Mouse (Mus musculus): Measurements from ENCODE around the gene Gpr45.

Gpr45 gene

DNA sequence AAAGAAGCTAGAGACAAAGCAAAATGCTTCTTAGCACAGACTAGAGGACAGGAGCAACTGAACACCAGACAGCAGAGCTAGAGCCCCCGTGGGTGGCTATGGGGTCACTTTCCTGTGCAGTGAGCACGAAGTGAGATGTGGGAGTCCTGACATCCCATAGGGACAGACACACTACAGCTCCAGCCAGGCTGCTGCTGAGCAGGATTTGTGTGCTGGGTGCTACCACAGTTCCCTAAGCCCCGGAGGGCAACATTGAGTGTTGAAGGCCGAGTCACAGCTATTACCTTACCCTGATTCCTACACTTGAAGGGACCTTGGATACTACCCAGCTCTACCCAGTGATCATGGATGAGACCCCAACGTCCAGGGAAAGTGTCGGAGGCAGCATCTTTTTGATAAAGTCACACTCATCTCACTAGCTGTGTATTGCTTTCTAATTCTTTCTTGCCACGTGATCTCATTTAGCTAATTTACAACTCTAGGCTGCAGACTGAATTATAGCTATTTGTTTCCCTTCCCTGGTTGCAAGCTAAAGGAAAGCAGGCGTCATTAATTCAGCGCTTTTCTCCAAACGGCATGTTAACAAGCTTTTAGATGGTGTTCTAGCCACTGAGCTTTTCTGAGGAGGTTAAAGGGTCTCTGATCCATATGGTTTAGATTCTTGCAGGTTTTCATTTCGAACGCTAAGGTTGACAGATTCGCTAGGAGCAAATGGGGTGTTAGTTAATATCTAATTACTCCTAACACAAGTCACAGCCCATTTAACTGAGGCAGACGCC is 92.7 kb downstream of the Gpr45 start:
- in situ Hi-C loops (cut with MboI; ENCODE audit: unreplicated experiment in 2 of 2), result no loop called here

DNA sequence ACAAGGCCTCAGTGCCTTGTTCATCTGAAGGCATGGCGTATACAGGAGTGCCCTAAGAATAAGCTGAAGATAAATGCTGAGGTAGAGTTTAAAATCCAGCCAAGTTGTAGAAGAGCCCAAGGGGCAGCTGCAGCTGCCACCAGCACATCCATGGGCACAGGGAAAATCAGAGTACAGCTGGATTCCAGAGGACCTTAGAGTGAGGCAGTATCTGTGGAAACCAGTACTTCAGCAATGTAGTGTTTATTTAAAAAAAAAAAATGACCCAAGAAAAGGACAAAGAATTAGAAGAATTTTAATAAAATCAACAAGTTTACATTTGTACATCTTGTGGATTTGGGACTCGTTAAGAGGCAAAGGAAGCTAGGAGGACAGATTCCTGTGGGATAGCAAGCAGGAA is 94.3 kb downstream of the Gpr45 start:
- in situ Hi-C loops (cut with MboI; ENCODE audit: unreplicated experiment in 2 of 2), result no loop called here

DNA sequence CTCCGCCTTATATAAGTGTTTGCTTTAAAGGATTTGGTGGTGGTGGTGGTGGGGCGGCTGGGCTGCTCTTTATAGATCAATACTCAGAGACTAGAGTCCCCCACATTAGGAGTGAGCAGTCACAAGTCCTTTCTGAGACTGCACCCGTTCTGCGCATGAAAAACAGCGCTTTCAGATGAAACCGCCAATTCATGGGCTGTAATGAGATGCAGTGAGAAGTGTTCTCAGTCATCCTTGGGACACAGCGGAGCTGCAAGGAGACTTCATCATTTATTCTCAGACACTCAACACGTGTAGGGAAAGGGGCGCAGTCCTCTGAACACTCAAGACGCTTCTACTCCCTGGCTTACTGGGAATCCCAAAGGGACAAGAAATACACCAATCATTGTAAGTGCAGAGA is 95.1 kb downstream of the Gpr45 start:
- in situ Hi-C loops (cut with MboI; ENCODE audit: unreplicated experiment in 2 of 2), result no loop called here

DNA sequence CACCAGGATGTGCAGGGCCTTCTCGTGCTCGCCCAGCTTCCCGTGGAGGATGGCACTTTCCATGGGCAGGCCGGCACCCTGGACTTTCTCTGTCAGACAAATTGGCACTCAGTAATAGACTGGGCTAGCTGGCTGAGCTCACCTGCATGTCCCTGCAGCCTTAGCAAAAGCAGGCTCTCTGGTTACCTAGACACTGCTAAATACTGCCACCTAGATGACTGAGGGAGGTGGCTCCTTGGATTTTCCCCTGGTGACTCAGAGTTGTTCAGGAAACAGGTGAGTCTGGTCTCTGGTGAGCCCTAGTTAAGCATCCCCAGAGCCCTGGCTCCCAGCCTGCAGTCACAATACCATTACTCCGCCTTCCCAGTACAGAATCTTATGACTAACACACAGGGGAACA is 99.2 kb downstream of the Gpr45 start:
- in situ Hi-C loops (cut with MboI; ENCODE audit: unreplicated experiment in 2 of 2), result no loop called here

GRCm38 (mm10) chr1:43065615-43066310 is 113.1 kb downstream of the Gpr45 start:
- in situ Hi-C loops (cut with MboI; ENCODE audit: unreplicated experiment in 2 of 2), result loop anchor here in 1 of 2 experiments (5.0 kb wide), 1 partner anchor 153 kb away; no protein-coding TSS in a partner anchor

GRCm38 (mm10) chr1:43066573-43066972 is 113.9 kb downstream of the Gpr45 start:
- in situ Hi-C loops (cut with MboI; ENCODE audit: unreplicated experiment in 2 of 2), result loop anchor here in 1 of 2 experiments (5.0 kb wide), 1 partner anchor 154 kb away; no protein-coding TSS in a partner anchor

- in situ Hi-C loops (cut with MboI; ENCODE audit: unreplicated experiment in 2 of 2), result loop anchor here in 1 of 2 experiments (5.0 kb wide), 1 partner anchor 155 kb away; no protein-coding TSS in a partner anchor
Measured at GRCm38 (mm10) chr1:43067551-43067950, 114.9 kb downstream of the Gpr45 start.

GRCm38 (mm10) chr1:43070726-43071125 is 118.1 kb downstream of the Gpr45 start:
- in situ Hi-C loops (cut with MboI; ENCODE audit: unreplicated experiment in 2 of 2), result no loop called here

- in situ Hi-C loops (cut with MboI; ENCODE audit: unreplicated experiment in 2 of 2), result no loop called here
Measured at GRCm38 (mm10) chr1:43072028-43072427, 119.4 kb downstream of the Gpr45 start.

- in situ Hi-C loops (cut with MboI; ENCODE audit: unreplicated experiment in 2 of 2), result no loop called here
Measured at GRCm38 (mm10) chr1:43072561-43072960, 119.9 kb downstream of the Gpr45 start.

DNA sequence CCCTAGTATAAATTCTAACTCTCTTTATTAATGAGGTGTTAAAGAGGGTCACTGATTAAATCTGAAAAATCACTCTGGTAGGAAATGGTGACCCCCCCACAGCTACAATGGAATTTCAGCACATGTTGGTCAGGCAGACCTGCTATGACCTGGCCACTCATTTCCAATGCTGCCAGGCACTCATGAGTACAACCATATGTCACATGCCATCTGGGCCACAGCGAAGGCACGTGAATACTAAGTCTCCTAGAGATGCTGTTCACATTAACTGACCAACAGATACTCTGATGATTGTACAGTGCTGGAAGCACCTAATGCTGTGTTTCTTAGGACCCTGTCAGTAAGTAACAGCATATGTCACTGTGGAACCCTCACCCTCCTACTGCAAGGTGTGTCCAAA is 122.1 kb downstream of the Gpr45 start:
- in situ Hi-C loops (cut with MboI; ENCODE audit: unreplicated experiment in 2 of 2), result no loop called here

- in situ Hi-C loops (cut with MboI; ENCODE audit: unreplicated experiment in 2 of 2), result no loop called here
Measured at GRCm38 (mm10) chr1:43078124-43078523, 125.5 kb downstream of the Gpr45 start.

- in situ Hi-C loops (cut with MboI; ENCODE audit: unreplicated experiment in 2 of 2), result no loop called here
Measured at GRCm38 (mm10) chr1:43082946-43083345, 130.3 kb downstream of the Gpr45 start.
